Mouse (Mus musculus): ENCODE results near the gene Haus3.

- TF ChIP-seq CTCF (IDR thresholded peaks at IDR 0.05; ENCODE audit: low read depth, low read length) (no peak), POLR2AphosphoS5 (IDR thresholded peaks at IDR 0.05; ENCODE audit: insufficient replicate concordance, low read depth, low read length) (no peak), GATA1 (IDR thresholded peaks at IDR 0.05; ENCODE audit: borderline replicate concordance, low read length) (no peak), TAL1 (conservative IDR thresholded peaks at IDR 0.05; ENCODE audit: low read depth, low read length) (no peak)
Observed at GRCm38 (mm10) chr5:34167857-34168256, 1.5 kb downstream of the Haus3 start.
